Mouse (Mus musculus): ENCODE results near the gene Asb16. TPM values are rescaled to one million over a fixed set of nuclear protein-coding genes. Genes with fewer than 3 reads are reported as not detected.

Gene Asb16
- total and polyA plus RNA-seq, 3 experiments: 0.74 to 1.1 (median 0.89) TPM

GRCm38 (mm10) chr11:102316572-102317297, 48.2 kb downstream of the Asb16 start:
- Histone ChIP-seq H3K79me2 (replicated peaks; ENCODE audit: control insufficient read depth, insufficient read depth, low read length) (no peaks in the 10 kb centered on the region), H3K4me1 (ENCODE audit: control insufficient read depth, insufficient read depth, low read length) (peaks cover 3% of the 10 kb centered on the region; the same call in 1 of the 2 replicates), H3K4me3 (peak overlapping the region; percentile 99), H3K27ac (peak overlapping the region; percentile 98), H3K36me3 (ENCODE audit: control insufficient read depth, insufficient read depth, low read length) (no peaks in the 10 kb centered on the region; the same call in 1 of the 2 replicates), H3K9ac (ENCODE audit: low read depth, low read length) (peak overlapping the region; percentile 95), H3K27me3 (ENCODE audit: control insufficient read depth, insufficient read depth, low read length) (no peaks in the 10 kb centered on the region)
- intact Hi-C loops (cut with DNase I): loop anchor here (1.0 to 2.0 kb wide), 2 partner anchors 20 to 91 kb away; partner anchors contain the start of genes Atxn7l3 and Slc25a39
- under 1% methylated on average over 72 of the region's 80 CpGs for WGBS
- 0 out of 2 replicates have a peak, but pooled peaks have one; percentile 49 for TF ChIP-seq POLR2A (IDR thresholded peaks at IDR 0.05; ENCODE audit: insufficient read depth, low read depth, low read length)
- TF ChIP-seq EP300 (IDR thresholded peaks at IDR 0.05; ENCODE audit: insufficient read depth, low read depth, low read length): 0 out of 2 replicates have a peak, but pooled peaks have one; percentile 34
- TF ChIP-seq CTCF (IDR thresholded peaks at IDR 0.05): peak; percentile 40; the same call in 1 of the 2 replicates
- peak; percentile 96 for DNase-seq

GRCm38 (mm10) chr11:102317298-102317900, 48.9 kb downstream of the Asb16 start:
- intact Hi-C loops (cut with DNase I): loop anchor here (2.0 kb wide), 1 partner anchor 21 kb away; the partner anchor contains the start of gene Atxn7l3
- TF ChIP-seq EP300 (IDR thresholded peaks at IDR 0.05; ENCODE audit: insufficient read depth, low read depth, low read length) (no peak), CTCF (IDR thresholded peaks at IDR 0.05) (peak; percentile 57)
- Histone ChIP-seq H3K4me1 (ENCODE audit: control insufficient read depth, insufficient read depth, low read length) (peaks cover 3% of the 10 kb centered on the region; the same call in 1 of the 2 replicates), H3K36me3 (ENCODE audit: control insufficient read depth, insufficient read depth, low read length) (no peaks in the 10 kb centered on the region; the same call in 1 of the 2 replicates), H3K9ac (ENCODE audit: low read depth, low read length) (peak overlapping the region; percentile 95), H3K27me3 (ENCODE audit: control insufficient read depth, insufficient read depth, low read length) (no peaks in the 10 kb centered on the region), H3K79me2 (replicated peaks; ENCODE audit: control insufficient read depth, insufficient read depth, low read length) (no peaks in the 10 kb centered on the region), H3K4me3 (peak overlapping the region; percentile 99), H3K27ac (peak overlapping the region; percentile 98)
- peak in 1 of 2 experiments; percentile 83 for DNase-seq
- under 1% methylated on average over 87 of the region's 87 CpGs for WGBS

GRCm38 (mm10) chr11:102317901-102318575, 49.5 kb downstream of the Asb16 start:
- WGBS: under 1% methylated on average over 39 of the region's 77 CpGs
- Histone ChIP-seq H3K79me2 (replicated peaks; ENCODE audit: control insufficient read depth, insufficient read depth, low read length) (no peaks in the 10 kb centered on the region), H3K36me3 (ENCODE audit: control insufficient read depth, insufficient read depth, low read length) (no peaks in the 10 kb centered on the region; the same call in 1 of the 2 replicates), H3K27me3 (ENCODE audit: control insufficient read depth, insufficient read depth, low read length) (no peaks in the 10 kb centered on the region), H3K4me3 (peak overlapping the region; percentile 99), H3K4me1 (ENCODE audit: control insufficient read depth, insufficient read depth, low read length) (peaks cover 3% of the 10 kb centered on the region; the same call in 1 of the 2 replicates), H3K9ac (ENCODE audit: low read depth, low read length) (peak overlapping the region; percentile 100), H3K27ac (peak overlapping the region; percentile 98)
- intact Hi-C loops (cut with DNase I): loop anchor here (2.0 kb wide), 1 partner anchor 21 kb away; the partner anchor contains the start of gene Atxn7l3
- TF ChIP-seq EP300 (IDR thresholded peaks at IDR 0.05; ENCODE audit: insufficient read depth, low read depth, low read length): 0 out of 2 replicates have a peak, but pooled peaks have one; percentile 4
- no peak for TF ChIP-seq POLR2A (IDR thresholded peaks at IDR 0.05; ENCODE audit: insufficient read depth, low read depth, low read length)
- DNase-seq: peak; percentile 87 to 90

GRCm38 (mm10) chr11:102318576-102319409, 50.2 kb downstream of the Asb16 start:
- no peaks in the 10 kb centered on the region for H3K27me3 ChIP-seq (ENCODE audit: control insufficient read depth, insufficient read depth, low read length)
- H3K4me3 ChIP-seq: peak overlapping the region; percentile 99
- H3K36me3 ChIP-seq (ENCODE audit: control insufficient read depth, insufficient read depth, low read length): no peaks in the 10 kb centered on the region; the same call in 1 of the 2 replicates
- DNase-seq: peak; percentile 79 to 83
- 1% methylated on average over 82 of the region's 84 CpGs for WGBS
- TF ChIP-seq EP300 (IDR thresholded peaks at IDR 0.05; ENCODE audit: insufficient read depth, low read depth, low read length) (0 out of 2 replicates have a peak, but pooled peaks have one; percentile 1), CTCF (IDR thresholded peaks at IDR 0.05) (no peak), POLR2A (IDR thresholded peaks at IDR 0.05; ENCODE audit: insufficient read depth, low read depth, low read length) (no peak)
- peak overlapping the region; percentile 100 for H3K9ac ChIP-seq (ENCODE audit: low read depth, low read length)
- H3K79me2 ChIP-seq (replicated peaks; ENCODE audit: control insufficient read depth, insufficient read depth, low read length): no peaks in the 10 kb centered on the region
- peak overlapping the region; percentile 98 for H3K27ac ChIP-seq
- intact Hi-C loops (cut with DNase I): no loop called here
- peaks cover 3% of the 10 kb centered on the region; the same call in 1 of the 2 replicates for H3K4me1 ChIP-seq (ENCODE audit: control insufficient read depth, insufficient read depth, low read length)

- H3K36me3 ChIP-seq (ENCODE audit: control insufficient read depth, insufficient read depth, low read length): no peaks in the 10 kb centered on the region; the same call in 1 of the 2 replicates
- 1% methylated on average over 25 of the region's 25 CpGs for WGBS
- peak; percentile 87 to 89 for DNase-seq
- intact Hi-C loops (cut with DNase I): no loop called here
- H3K79me2 ChIP-seq (replicated peaks; ENCODE audit: control insufficient read depth, insufficient read depth, low read length): no peaks in the 10 kb centered on the region
- peaks cover 3% of the 10 kb centered on the region; the same call in 1 of the 2 replicates for H3K4me1 ChIP-seq (ENCODE audit: control insufficient read depth, insufficient read depth, low read length)
- H3K27ac ChIP-seq: peak within 1 kb of the TSS; percentile 98
- no peaks in the 10 kb centered on the region for H3K27me3 ChIP-seq (ENCODE audit: control insufficient read depth, insufficient read depth, low read length)
- peak within 1 kb of the TSS; percentile 99 for H3K4me3 ChIP-seq
- H3K9ac ChIP-seq (ENCODE audit: low read depth, low read length): peak within 1 kb of the TSS; percentile 100
- TF ChIP-seq EP300 (IDR thresholded peaks at IDR 0.05; ENCODE audit: insufficient read depth, low read depth, low read length) (no peak), POLR2A (IDR thresholded peaks at IDR 0.05; ENCODE audit: insufficient read depth, low read depth, low read length) (peak; percentile 69), CTCF (IDR thresholded peaks at IDR 0.05) (no peak)
Measured at GRCm38 (mm10) chr11:102319410-102319792, 50.9 kb downstream of the Asb16 start, which contains the start of gene Ubtf. Ubtf (minus strand) TSS chr11:102319742.

Data from heart, adult 2 months (tissue).